Mouse (Mus musculus) Patski (cell line): Measurements from ENCODE around the gene Klhl31. TPM values are rescaled to one million over a fixed set of nuclear protein-coding genes. Genes with fewer than 3 reads are reported as not detected.
A peak's percentile ranks its signal among the peaks of the same experiment; 100 is the strongest.

Source experiments
- ATAC-seq: fragments of 100-300 bp; one replicate; pipeline ENCODE4 v1.8.0; 2021
- CTCF ChIA-PET: fragments of 350-600 bp; sonication (Branson Sonifier 250); formaldehyde crosslinking; loops from one replicate; lab custom pipeline; 2022; ENCODE audit warnings: inconsistent platforms; lab: Charles Lee
- POLR2A ChIA-PET: fragments of 350-600 bp; sonication (Branson Sonifier 250); formaldehyde crosslinking; loops from one replicate; lab custom pipeline; 2022; ENCODE audit warnings: antibody characterized with exemption, inconsistent platforms; lab: Charles Lee
- DNase-seq: peaks from one replicate; pipeline ENCODE4 v3.0.0-alpha.2; 2011; ENCODE audit warnings: low read depth, low spot score
- H3K27me3 ChIP-seq: fragments of 371-371 bp; one replicate; pipeline ENCODE4 v1.5.1; 2021
- CTCF ChIP-seq: fragments of 100-300 bp; IDR thresholded peaks from one replicate; pipeline ENCODE4 v1.5.1; 2021
- in situ Hi-C: fragments of 300-500 bp; cut with MboI; formaldehyde crosslinking; loops from 3 replicates; pipeline ENCODE4 v1.11.1; 2018; ENCODE audit warnings: low pct_unique_long_range_greater_than_20kb, mixed read lengths
- polyA plus RNA-seq: library from polyadenylated mRNA; unstranded; gene quantifications from one replicate; pipeline ENCODE4 v1.2.3, GENCODE M21; 2021

The Klhl31 gene
- polyA plus RNA-seq, 1 experiment from 2014 or later, result 0.10 TPM

DNA sequence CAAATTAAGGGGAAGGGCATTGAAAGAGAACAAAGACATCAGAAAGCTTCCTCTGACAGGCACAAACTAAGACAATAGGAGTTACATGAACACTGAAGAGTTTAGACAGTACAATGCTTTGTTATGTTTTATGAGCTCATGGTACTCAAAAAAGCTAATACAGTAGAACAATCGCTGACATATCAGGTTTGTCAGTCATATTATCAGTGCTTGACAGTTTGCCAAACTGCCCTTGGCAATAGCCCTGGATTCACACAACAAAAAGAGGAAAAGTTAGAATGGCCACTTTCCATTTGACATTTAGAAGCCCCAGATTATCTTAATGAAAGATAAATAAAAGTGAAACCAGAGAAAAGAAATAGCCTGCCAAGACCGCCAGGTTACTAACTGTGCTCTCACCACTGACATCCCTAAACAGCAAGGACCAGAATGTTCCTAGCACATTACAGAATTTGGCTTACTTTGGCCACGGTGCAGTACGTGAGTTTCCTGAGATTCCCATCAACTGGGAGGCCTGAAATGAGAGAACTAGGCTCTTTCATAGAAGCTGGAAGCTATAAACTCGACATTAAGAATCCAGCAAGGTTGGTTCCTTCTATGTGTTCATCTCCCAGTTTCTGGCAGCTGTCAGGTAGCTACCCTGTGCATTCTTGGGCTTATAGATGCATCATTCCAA is 49.7 kb downstream of the Klhl31 start:
- no peak for ATAC-seq
- no peak for TF ChIP-seq CTCF
- H3K27me3 ChIP-seq, result no peaks in the 10 kb centered on the region
- ChIA-PET POLR2A (interaction anchor here (1.5 to 2.0 kb wide), 2 partner anchors 13 to 73 kb away, joined by 4 to 8 read pairs; no protein-coding TSS in a partner anchor), CTCF (interaction anchor here (0.8 to 2.7 kb wide), 15 partner anchors 12 to 96 kb away, joined by 3 to 10 read pairs (median 4); partner anchors contain the start of gene Gclc)
- no peak for DNase-seq
- in situ Hi-C loops, result no loop called here

- no peak for ATAC-seq
- ChIA-PET CTCF (interaction anchor here (0.8 to 3.5 kb wide), 7 partner anchors 15 to 90 kb away, joined by 3 to 12 read pairs (median 3); no protein-coding TSS in a partner anchor), POLR2A (no interaction called here)
- TF ChIP-seq CTCF, result no peak
- in situ Hi-C loops, result no loop called here
- no peak for DNase-seq
- no peaks in the 10 kb centered on the region for H3K27me3 ChIP-seq
Observed at GRCm38 (mm10) chr9:77692707-77693106, 56.4 kb downstream of the Klhl31 start.

DNA sequence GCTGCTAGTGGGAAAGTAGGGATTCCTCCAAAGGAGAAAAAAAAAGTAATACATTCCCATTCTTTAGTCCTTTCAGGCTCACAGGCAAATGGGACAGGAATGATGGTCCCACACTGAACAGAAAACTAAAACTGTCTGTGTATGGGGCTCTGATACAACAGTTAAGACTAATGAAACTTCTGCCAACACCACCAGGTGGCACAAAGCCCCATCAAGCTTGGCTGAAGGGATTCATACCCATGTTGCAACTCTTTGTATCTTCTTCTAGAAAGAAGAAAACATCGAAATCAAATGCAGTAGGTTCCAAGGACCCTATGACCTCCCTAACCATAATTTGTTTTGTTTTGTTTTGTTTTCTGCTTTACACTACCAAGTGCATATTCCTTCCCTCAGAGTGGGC is 57.1 kb downstream of the Klhl31 start:
- no peak for ATAC-seq
- POLR2A ChIA-PET, result no interaction called here
- in situ Hi-C loops, result no loop called here
- no peak for DNase-seq
- CTCF ChIA-PET, result interaction anchor here (0.8 to 3.5 kb wide), 10 partner anchors 10 to 89 kb away, joined by 3 to 12 read pairs (median 3); no protein-coding TSS in a partner anchor
- TF ChIP-seq CTCF, result peak; percentile 37
- H3K27me3 ChIP-seq, result no peaks in the 10 kb centered on the region

DNA sequence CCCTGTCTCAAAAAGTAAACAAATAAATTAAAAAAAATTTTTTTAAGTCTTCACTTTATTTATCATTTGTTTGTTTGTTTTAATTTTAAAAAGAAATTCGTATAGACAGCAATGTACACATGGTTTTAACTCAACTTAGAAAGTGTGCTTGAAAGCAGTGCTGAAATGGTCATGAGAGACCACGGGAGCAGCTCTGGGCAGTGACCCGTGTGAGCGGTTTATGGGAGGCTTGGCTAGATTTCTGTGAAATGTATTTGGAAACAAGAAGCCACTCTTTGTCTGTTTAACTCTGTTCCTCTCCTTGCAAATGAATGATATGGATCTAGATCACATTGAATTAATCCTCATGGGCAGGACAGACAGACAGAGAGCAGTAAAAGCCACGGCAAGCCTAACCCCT is 59.3 kb downstream of the Klhl31 start:
- TF ChIP-seq CTCF, result no peak
- no peak for ATAC-seq
- POLR2A ChIA-PET, result interaction anchor here (0.9 kb wide), 1 partner anchor 12 kb away, joined by 3 read pairs; no protein-coding TSS in a partner anchor
- no peak for DNase-seq
- no peaks in the 10 kb centered on the region for H3K27me3 ChIP-seq
- in situ Hi-C loops, result no loop called here
- CTCF ChIA-PET, result interaction anchor here (3.5 kb wide), 1 partner anchor 13 kb away, joined by 12 read pairs; no protein-coding TSS in a partner anchor

- no peak for DNase-seq
- in situ Hi-C loops, result no loop called here
- POLR2A ChIA-PET, result no interaction called here
- no peak for ATAC-seq
- no peaks in the 10 kb centered on the region for H3K27me3 ChIP-seq
- CTCF ChIA-PET, result interaction anchor here (1.0 to 1.5 kb wide), 3 partner anchors 10 to 78 kb away, joined by 3 to 4 read pairs (median 3); no protein-coding TSS in a partner anchor
- no peak for TF ChIP-seq CTCF
Observed at GRCm38 (mm10) chr9:77703476-77703875, 67.2 kb downstream of the Klhl31 start.

DNA sequence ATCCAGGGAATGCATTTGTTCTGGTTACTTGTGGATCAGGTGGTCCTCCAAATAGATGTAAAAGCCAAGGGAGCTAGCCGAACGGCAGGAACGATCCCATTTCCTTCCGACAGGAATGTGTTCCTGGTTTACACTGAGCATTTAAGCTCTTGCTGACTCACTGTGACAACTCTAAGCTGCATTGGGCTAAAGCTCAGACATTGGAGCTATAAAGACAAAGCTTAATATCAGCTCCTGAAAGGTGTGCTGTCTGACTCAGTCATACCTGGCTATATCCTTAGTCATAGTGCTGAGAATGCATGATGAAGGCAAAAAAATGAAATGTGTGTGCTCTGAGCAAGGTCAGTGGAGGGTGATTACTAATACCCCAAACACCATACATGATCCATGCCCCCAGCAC is 67.8 kb downstream of the Klhl31 start:
- ChIA-PET CTCF (interaction anchor here (1.0 to 1.5 kb wide), 3 partner anchors 10 to 77 kb away, joined by 3 to 4 read pairs (median 3); no protein-coding TSS in a partner anchor), POLR2A (no interaction called here)
- DNase-seq (no peak), ATAC-seq (no peak)
- TF ChIP-seq CTCF, result no peak
- H3K27me3 ChIP-seq, result no peaks in the 10 kb centered on the region
- in situ Hi-C loops, result no loop called here

GRCm38 (mm10) chr9:77706515-77706914 is 70.2 kb downstream of the Klhl31 start:
- POLR2A ChIA-PET, result no interaction called here
- TF ChIP-seq CTCF, result no peak

GRCm38 (mm10) chr9:77707433-77708139 is 71.3 kb downstream of the Klhl31 start:
- in situ Hi-C loops, result no loop called here
- no peak for TF ChIP-seq CTCF
- ATAC-seq, result no peak
- CTCF ChIA-PET, result interaction anchor here (1.4 to 2.7 kb wide), 3 partner anchors 13 to 21 kb away, joined by 3 to 12 read pairs (median 9); no protein-coding TSS in a partner anchor
- no peak for DNase-seq
- POLR2A ChIA-PET, result interaction anchor here (1.6 kb wide), 1 partner anchor 12 kb away, joined by 3 read pairs; no protein-coding TSS in a partner anchor
- H3K27me3 ChIP-seq, result no peaks in the 10 kb centered on the region

More at GRCm38 (mm10) chr9:77706515-77706914, 70.2 kb downstream of the Klhl31 start:
- ATAC-seq (no peak), DNase-seq (no peak)
- no peaks in the 10 kb centered on the region for H3K27me3 ChIP-seq
- in situ Hi-C loops, result no loop called here
- CTCF ChIA-PET, result no interaction called here

DNA sequence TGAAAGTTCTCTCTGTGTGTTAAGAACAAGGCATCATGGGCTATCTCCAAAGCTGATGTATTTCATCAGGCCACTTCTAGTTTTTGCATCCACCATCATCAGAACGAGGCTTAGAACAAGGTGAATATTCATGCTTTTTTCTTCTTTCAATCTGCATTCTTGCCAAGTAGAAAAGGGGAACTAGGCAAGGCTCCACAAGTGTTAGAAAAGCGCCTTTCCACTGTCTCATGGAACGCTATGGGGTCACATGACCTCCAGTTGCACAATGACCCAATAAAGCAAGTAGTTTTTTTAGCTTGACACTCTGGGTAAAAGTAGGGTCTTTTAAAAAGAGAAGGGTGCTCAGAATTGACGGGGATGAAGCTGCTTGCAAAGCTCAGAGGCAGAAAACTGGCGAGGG is 72.7 kb downstream of the Klhl31 start:
- in situ Hi-C loops, result no loop called here
- POLR2A ChIA-PET, result no interaction called here
- no peaks in the 10 kb centered on the region for H3K27me3 ChIP-seq
- DNase-seq (no peak), ATAC-seq (no peak)
- CTCF ChIA-PET, result interaction anchor here (1.4 to 2.7 kb wide), 3 partner anchors 15 to 23 kb away, joined by 3 to 12 read pairs (median 9); no protein-coding TSS in a partner anchor
- TF ChIP-seq CTCF, result no peak

Other genes starting within 250 kb of the Klhl31 start
- gene Lrrc1, start 91.6 kb upstream of the Klhl31 start, polyA plus RNA-seq, result 27.4 TPM
- 183 TPM for gene Gclc, start 118.0 kb downstream of the Klhl31 start, polyA plus RNA-seq